Mouse (Mus musculus) midbrain, embryonic 11.5 days (tissue): ENCODE data around the gene Casc3. TPM values are rescaled to one million over a fixed set of nuclear protein-coding genes. Genes with fewer than 3 reads are reported as not detected.
A peak's percentile ranks its signal among the peaks of the same experiment; 100 is the strongest.

Source experiments
- ATAC-seq: fragments of 200-750 bp; cut with Nextera tagmentation; 2 replicates; pipeline ENCODE4 v1.8.0; 2017; ENCODE audit warnings: moderate TSS enrichment, moderate library complexity; ENCODE audit not compliant: low FRiP score
- DNase-seq: peaks from one replicate; pipeline ENCODE4 v3.0.0; 2015; ENCODE audit warnings: low spot score; ENCODE audit errors: missing footprints
- H3K27ac ChIP-seq: fragments of 300-500 bp; sonication (generic); 2 replicates; pipeline ENCODE4 v1.5.1; 2014; ENCODE audit warnings: low read depth, low read length
- H3K27me3 ChIP-seq: fragments of 300-500 bp; sonication (generic); 2 replicates; pipeline ENCODE4 v1.6.1; 2014; ENCODE audit warnings: mild to moderate bottlenecking, low read length, moderate library complexity, mixed read lengths; ENCODE audit not compliant: control insufficient read depth, insufficient read depth
- H3K36me3 ChIP-seq: fragments of 300-500 bp; sonication (generic); 2 replicates; pipeline ENCODE4 v1.6.1; 2014; ENCODE audit warnings: mild to moderate bottlenecking, low read length, moderate library complexity, mixed read lengths; ENCODE audit not compliant: control insufficient read depth, insufficient read depth
- H3K4me1 ChIP-seq: fragments of 300-500 bp; sonication (generic); 2 replicates; pipeline ENCODE4 v1.6.1; 2014; ENCODE audit warnings: low read length; ENCODE audit not compliant: control insufficient read depth, insufficient read depth
- H3K4me2 ChIP-seq: fragments of 300-500 bp; sonication (generic); 2 replicates; pipeline ENCODE4 v1.6.1; 2014; ENCODE audit warnings: mild to moderate bottlenecking, moderate library complexity
- H3K4me3 ChIP-seq: fragments of 300-500 bp; sonication (generic); 2 replicates; pipeline ENCODE4 v1.5.1; 2014; ENCODE audit warnings: low read depth, low read length
- H3K9ac ChIP-seq: fragments of 300-500 bp; sonication (generic); 2 replicates; pipeline ENCODE4 v1.6.1; 2014; ENCODE audit warnings: low read length
- H3K9me3 ChIP-seq: fragments of 300-500 bp; sonication (generic); 2 replicates; pipeline ENCODE4 v1.6.1; 2016; ENCODE audit warnings: low read length; ENCODE audit not compliant: control insufficient read depth
- WGBS: fragments of 180-500 bp; shearing (Covaris S2); extraction: QIAGEN DNeasy Blood & Tissue Kit; methylation state at CpG from one replicate; pipeline ENCODE4 v1.1.7; 2014; 5-methylcytosine and 5-hydroxymethylcytosine counted together
- polyA plus RNA-seq: library from polyadenylated mRNA; unstranded; fragments of >200 nt; fragmentation: Nextera tagmentation; extraction: Ambion mirVana; gene quantifications from 2 replicates; pipeline ENCODE4 v1.2.1, GENCODE M21; 2014

The Casc3 gene
- polyA plus RNA-seq: 51.9 and 53.1 TPM in 2 replicates

- H3K4me3 ChIP-seq: no peak within 1 kb of the TSS
- 95% methylated on average over 5 of the region's 5 CpGs for WGBS
- peaks cover 5% of the 10 kb centered on the region for H3K4me1 ChIP-seq
- no peak within 1 kb of the TSS for H3K9ac ChIP-seq
- ATAC-seq (no peak), DNase-seq (no peak)
- no peak within 1 kb of the TSS for H3K27ac ChIP-seq
- H3K36me3 ChIP-seq: peaks cover 38% of the 10 kb centered on the region
- H3K9me3 ChIP-seq: no peaks in the 10 kb centered on the region
- H3K27me3 ChIP-seq: no peaks in the 10 kb centered on the region
- H3K4me2 ChIP-seq: no peak within 1 kb of the TSS
These were observed at the start of gene Casc3 for GRCm38 (mm10) chr11:98804605-98805004. Casc3 (plus strand) TSS chr11:98804905.

- Histone ChIP-seq H3K9ac (no peak overlapping the region), H3K4me1 (peaks cover 18% of the 10 kb centered on the region), H3K4me3 (no peak overlapping the region), H3K27ac (no peak overlapping the region), H3K27me3 (no peaks in the 10 kb centered on the region), H3K9me3 (no peaks in the 10 kb centered on the region), H3K4me2 (no peak overlapping the region), H3K36me3 (no peaks in the 10 kb centered on the region; the same call in 1 of the 2 replicates)
- ATAC-seq (no peak), DNase-seq (no peak)
- 95% methylated on average over 6 of the region's 6 CpGs for WGBS
These were observed 48.9 kb upstream of the Casc3 start for GRCm38 (mm10) chr11:98755726-98756380.

- H3K4me1 ChIP-seq: peaks cover 9% of the 10 kb centered on the region
- no peak for DNase-seq
- WGBS: 90% methylated on average over 12 of the region's 12 CpGs
- H3K36me3 ChIP-seq: no peaks in the 10 kb centered on the region; the same call in 1 of the 2 replicates
- no peaks in the 10 kb centered on the region for H3K9me3 ChIP-seq
- no peak overlapping the region for H3K9ac ChIP-seq
- H3K4me2 ChIP-seq: no peak overlapping the region
- no peak overlapping the region for H3K27ac ChIP-seq
- no peak overlapping the region for H3K4me3 ChIP-seq
- no peak for ATAC-seq
- no peaks in the 10 kb centered on the region for H3K27me3 ChIP-seq
These were observed 48.0 kb upstream of the Casc3 start for GRCm38 (mm10) chr11:98756711-98757110.

GRCm38 (mm10) chr11:98761939-98762338 is 42.8 kb upstream of the Casc3 start:
- Histone ChIP-seq H3K4me2 (no peak overlapping the region), H3K4me1 (peaks cover 11% of the 10 kb centered on the region), H3K27ac (no peak overlapping the region), H3K9ac (no peak overlapping the region), H3K36me3 (peaks cover 4% of the 10 kb centered on the region), H3K9me3 (no peaks in the 10 kb centered on the region), H3K4me3 (no peak overlapping the region), H3K27me3 (no peaks in the 10 kb centered on the region)
- ATAC-seq: no peak
- no peak for DNase-seq
- 92% methylated on average over 4 of the region's 4 CpGs for WGBS

- no peaks in the 10 kb centered on the region for H3K27me3 ChIP-seq
- peaks cover 4% of the 10 kb centered on the region for H3K36me3 ChIP-seq
- WGBS: 63% methylated on average over 17 of the region's 17 CpGs
- H3K4me3 ChIP-seq: no peak overlapping the region
- peak; percentile 87 for DNase-seq
- no peak overlapping the region for H3K27ac ChIP-seq
- H3K9me3 ChIP-seq: no peaks in the 10 kb centered on the region
- peaks cover 21% of the 10 kb centered on the region for H3K4me1 ChIP-seq
- ATAC-seq: no peak
- no peak overlapping the region for H3K9ac ChIP-seq
- H3K4me2 ChIP-seq: no peak overlapping the region
These were observed 41.8 kb upstream of the Casc3 start for GRCm38 (mm10) chr11:98762756-98763501.

GRCm38 (mm10) chr11:98763502-98763861 is 41.2 kb upstream of the Casc3 start:
- peaks cover 4% of the 10 kb centered on the region for H3K36me3 ChIP-seq
- H3K27me3 ChIP-seq: no peaks in the 10 kb centered on the region
- no peak for DNase-seq
- no peak for ATAC-seq
- no peak overlapping the region for H3K9ac ChIP-seq
- no peak overlapping the region for H3K4me2 ChIP-seq
- no peaks in the 10 kb centered on the region for H3K9me3 ChIP-seq
- H3K27ac ChIP-seq: no peak overlapping the region
- peaks cover 27% of the 10 kb centered on the region for H3K4me1 ChIP-seq
- no peak overlapping the region for H3K4me3 ChIP-seq
- WGBS: 84% methylated on average over 8 of the region's 8 CpGs

GRCm38 (mm10) chr11:98764091-98764490 is 40.6 kb upstream of the Casc3 start:
- DNase-seq (no peak), ATAC-seq (no peak)
- 84% methylated on average over 18 of the region's 18 CpGs for WGBS
- Histone ChIP-seq H3K36me3 (peaks cover 4% of the 10 kb centered on the region), H3K9me3 (no peaks in the 10 kb centered on the region), H3K4me1 (peaks cover 28% of the 10 kb centered on the region), H3K4me3 (no peak overlapping the region), H3K27me3 (no peaks in the 10 kb centered on the region), H3K9ac (no peak overlapping the region), H3K4me2 (no peak overlapping the region), H3K27ac (no peak overlapping the region)

- peaks cover 28% of the 10 kb centered on the region for H3K4me1 ChIP-seq
- ATAC-seq (no peak), DNase-seq (no peak)
- no peak overlapping the region for H3K27ac ChIP-seq
- H3K36me3 ChIP-seq: peaks cover 4% of the 10 kb centered on the region
- no peak overlapping the region for H3K4me3 ChIP-seq
- no peaks in the 10 kb centered on the region for H3K9me3 ChIP-seq
- no peaks in the 10 kb centered on the region for H3K27me3 ChIP-seq
- no peak overlapping the region for H3K4me2 ChIP-seq
- H3K9ac ChIP-seq: no peak overlapping the region
These were observed 40.0 kb upstream of the Casc3 start for GRCm38 (mm10) chr11:98764746-98765145.
